Mouse (Mus musculus): ENCODE measurements around the gene Gm3250.
"Not testable (repeated sequence)": the region's sequence is repeated elsewhere in the genome, so short reads cannot be mapped to it uniquely, and the experiment has no call there.

Gene Gm3250

GRCm38 (mm10) chr10:77750686-77751085 is 31.7 kb downstream of the Gm3250 start:
- DNase-seq (ENCODE audit: low spot score), result not testable (repeated sequence)

- DNase-seq (ENCODE audit: low spot score), result not testable (repeated sequence)
Observed at GRCm38 (mm10) chr10:77741924-77742688, 40.2 kb downstream of the Gm3250 start, which contains the start of gene Gm18596. Gene Gm18596, minus strand, starts transcription at chr10:77742638.

GRCm38 (mm10) chr10:77738929-77739328 is 43.4 kb downstream of the Gm3250 start:
- DNase-seq (ENCODE audit: low spot score), result no peak

GRCm38 (mm10) chr10:77735928-77736327 is 46.4 kb downstream of the Gm3250 start:
- DNase-seq (ENCODE audit: low spot score), result no peak
